8 mouse cellular contexts compared by ENCODE assay signal in the genomic region with DNA sequence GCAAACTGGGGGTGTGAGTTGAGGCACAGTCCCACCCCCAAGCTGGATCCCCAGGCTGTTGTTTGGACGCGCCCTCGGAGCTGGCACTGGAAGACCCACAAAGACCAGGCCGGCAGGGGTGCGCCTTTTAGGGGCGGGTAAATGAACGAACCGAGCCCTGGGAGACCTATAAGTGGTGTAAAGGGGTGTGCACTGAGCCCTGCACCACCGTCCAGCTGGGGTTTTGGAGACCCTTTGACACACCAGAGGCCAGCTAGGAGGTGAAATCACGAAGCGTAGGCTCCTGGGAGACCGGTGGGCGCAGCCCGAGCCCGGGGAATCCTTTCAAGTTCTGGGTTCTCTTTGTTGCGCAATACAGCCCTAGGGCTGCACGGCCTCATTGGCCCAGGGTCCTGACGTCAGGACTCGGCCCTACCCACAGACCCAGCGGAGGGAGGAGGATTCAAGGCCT. TPM values are rescaled to one million over a fixed set of nuclear protein-coding genes. Genes with fewer than 3 reads are reported as not detected.
DNase-seq lines count a peak whose midpoint lies in the region; ATAC-seq lines count a peak whose summit lies in the region.

No protein-coding gene starts in this region.

- H3K9ac ChIP-seq in kidney, embryonic 14.5 days (ENCODE audit: low read depth, low read length), result peak overlapping the region; percentile 80
- H3K9ac ChIP-seq in embryonic facial prominence, embryonic 15.5 days, result peak overlapping the region; percentile 70

- H3K4me3 ChIP-seq in kidney, embryonic 14.5 days (ENCODE audit: low read length), result peak overlapping the region; percentile 66
- H3K4me3 ChIP-seq in embryonic facial prominence, embryonic 15.5 days (replicated peaks), result peak overlapping the region; percentile 75

- H3K27me3 ChIP-seq in kidney, embryonic 14.5 days (ENCODE audit: control insufficient read depth, insufficient read depth, low read length), result no peaks in the 10 kb centered on the region
- H3K27me3 ChIP-seq in embryonic facial prominence, embryonic 15.5 days, result peaks cover 9% of the 10 kb centered on the region

- peak overlapping the region; percentile 85; the same call in 1 of the 2 replicates for H3K27ac ChIP-seq in kidney, embryonic 14.5 days (ENCODE audit: low read depth, low read length)
- peak overlapping the region; percentile 92 for H3K27ac ChIP-seq in embryonic facial prominence, embryonic 15.5 days (replicated peaks)

- WGBS in kidney, embryonic 14.5 days, result 2% methylated on average over 20 of the region's 20 CpGs
- WGBS in embryonic facial prominence, embryonic 15.5 days, result 3% methylated on average over 20 of the region's 20 CpGs

- no peaks in the 10 kb centered on the region for H3K9me3 ChIP-seq in kidney, embryonic 14.5 days (ENCODE audit: control insufficient read depth, low read length)
- H3K9me3 ChIP-seq in embryonic facial prominence, embryonic 15.5 days (replicated peaks), result no peaks in the 10 kb centered on the region

- peak overlapping the region; percentile 97 for H3K4me2 ChIP-seq in kidney, embryonic 14.5 days (replicated peaks; ENCODE audit: low read depth, low read length)
- H3K4me2 ChIP-seq in embryonic facial prominence, embryonic 15.5 days (replicated peaks), result peak overlapping the region; percentile 87

- H3K36me3 ChIP-seq in kidney, embryonic 14.5 days (ENCODE audit: control insufficient read depth, insufficient read depth, low read length), result peaks cover 2% of the 10 kb centered on the region; the same call in 1 of the 2 replicates
- no peaks in the 10 kb centered on the region for H3K36me3 ChIP-seq in embryonic facial prominence, embryonic 15.5 days

- peaks cover 12% of the 10 kb centered on the region; the same call in 1 of the 2 replicates for H3K4me1 ChIP-seq in kidney, embryonic 14.5 days (ENCODE audit: control insufficient read depth, insufficient read depth, low read length)
- H3K4me1 ChIP-seq in embryonic facial prominence, embryonic 15.5 days, result peaks cover 65% of the 10 kb centered on the region

- no peak for DNase-seq in kidney, adult 8-10 months
- peak; percentile 52 for DNase-seq in heart, postnatal 4 days
- peak; percentile 29 to 67 for DNase-seq in lung, adult 18-20 months
- DNase-seq in retina, embryonic 14.5 days (ENCODE audit: low spot score), result peak; percentile 56
- DNase-seq in frontal cortex, postnatal 14 days (ENCODE audit: low spot score in 2 of 2), result no peak

- peak; percentile 41 for ATAC-seq in kidney, embryonic 14.5 days (ENCODE audit: low FRiP score, low TSS enrichment)
- no peak for ATAC-seq in embryonic facial prominence, embryonic 15.5 days (ENCODE audit: insufficient number of reproducible peaks, low FRiP score, low TSS enrichment, low read depth)
- ATAC-seq in CD4-positive, CD25-positive, alpha-beta regulatory T cell, adult 4 months, result no peak

RNA-seq across cellular contexts. Expression of a gene that starts 0.7 kb away (rescaled TPM):
- polyA plus RNA-seq in kidney, embryonic 14.5 days (2014; fragmentation: Nextera tagmentation; extraction: Ambion mirVana), result 7.5 and 9.1 TPM in 2 replicates
- polyA plus RNA-seq in embryonic facial prominence, embryonic 15.5 days (2015; fragmentation: Nextera tagmentation; extraction: Ambion mirVana), result 29.0 and 35.7 TPM in 2 replicates
- 10 to 100 TPM; 30.1 to 30.6 TPM for total RNA-seq in heart, postnatal 4 days (2021)
- under 1 TPM in 1 of 2 experiments, not detected in 1; 0.13 TPM for polyA plus RNA-seq in CD4-positive, CD25-positive, alpha-beta regulatory T cell, adult 4 months (2017; shearing (Covaris generic))

RNA-seq across cellular contexts. Expression of a gene that starts 16.8 kb away (rescaled TPM):
- polyA plus RNA-seq in kidney, embryonic 14.5 days (2014; fragmentation: Nextera tagmentation; extraction: Ambion mirVana), result not detected in 2 replicates
- not detected in 2 replicates for polyA plus RNA-seq in embryonic facial prominence, embryonic 15.5 days (2015; fragmentation: Nextera tagmentation; extraction: Ambion mirVana)
- not detected for total RNA-seq in heart, postnatal 4 days (2021)
- polyA plus RNA-seq in CD4-positive, CD25-positive, alpha-beta regulatory T cell, adult 4 months (2017; shearing (Covaris generic)), result not detected

RNA-seq across cellular contexts. Expression of a gene that starts 22.3 kb away (rescaled TPM):
- polyA plus RNA-seq in kidney, embryonic 14.5 days (2014; fragmentation: Nextera tagmentation; extraction: Ambion mirVana), result 14.7 and 28.1 TPM in 2 replicates
- polyA plus RNA-seq in embryonic facial prominence, embryonic 15.5 days (2015; fragmentation: Nextera tagmentation; extraction: Ambion mirVana), result 23.5 and 26.7 TPM in 2 replicates
- total RNA-seq in heart, postnatal 4 days (2021), result 10 to 100 TPM; 32.1 to 33.3 TPM
- polyA plus RNA-seq in CD4-positive, CD25-positive, alpha-beta regulatory T cell, adult 4 months (2017; shearing (Covaris generic)), result 1 to 10 TPM; 3.9 to 8.2 TPM

RNA-seq across cellular contexts. Expression of a gene that starts 44.1 kb away (rescaled TPM):
- polyA plus RNA-seq in kidney, embryonic 14.5 days (2014; fragmentation: Nextera tagmentation; extraction: Ambion mirVana), result 1.1 TPM in 2 replicates
- polyA plus RNA-seq in embryonic facial prominence, embryonic 15.5 days (2015; fragmentation: Nextera tagmentation; extraction: Ambion mirVana), result 0.23 and 0.72 TPM in 2 replicates
- 100 to 1,000 TPM; 105 to 116 TPM for total RNA-seq in heart, postnatal 4 days (2021)
- not detected for polyA plus RNA-seq in CD4-positive, CD25-positive, alpha-beta regulatory T cell, adult 4 months (2017; shearing (Covaris generic))

RNA-seq across cellular contexts. Expression of a gene that starts 50.8 kb away (rescaled TPM):
- polyA plus RNA-seq in kidney, embryonic 14.5 days (2014; fragmentation: Nextera tagmentation; extraction: Ambion mirVana), result 475 and 692 TPM in 2 replicates
- polyA plus RNA-seq in embryonic facial prominence, embryonic 15.5 days (2015; fragmentation: Nextera tagmentation; extraction: Ambion mirVana), result 342 and 365 TPM in 2 replicates
- 100 to 1,000 TPM; 312 to 319 TPM for total RNA-seq in heart, postnatal 4 days (2021)
- polyA plus RNA-seq in CD4-positive, CD25-positive, alpha-beta regulatory T cell, adult 4 months (2017; shearing (Covaris generic)), result 1,000 to 10,000 TPM in 1 of 2 experiments, 100 to 1,000 TPM in 1; 772 to 1,018 TPM

Comparison
In these comparisons a context has a peak if more than half of its experiments do, and no peak if none do; other contexts are left out.
1. DNase-seq: peak in heart, postnatal 4 days (single experiment), lung, adult 18-20 months (2 of 2) and retina, embryonic 14.5 days (single experiment); none in kidney, adult 8-10 months (0 of 2) and frontal cortex, postnatal 14 days (0 of 2).